Mouse (Mus musculus) thymus, postnatal 14 days (tissue): ENCODE data around the gene Phf3.
"Not testable (repeated sequence)": the region's sequence is repeated elsewhere in the genome, so short reads cannot be mapped to it uniquely, and the experiment has no call there.

ENCODE experiments used
- DNase-seq: peaks from one replicate; pipeline ENCODE4 v3.0.0; 2021

Gene Phf3

DNA sequence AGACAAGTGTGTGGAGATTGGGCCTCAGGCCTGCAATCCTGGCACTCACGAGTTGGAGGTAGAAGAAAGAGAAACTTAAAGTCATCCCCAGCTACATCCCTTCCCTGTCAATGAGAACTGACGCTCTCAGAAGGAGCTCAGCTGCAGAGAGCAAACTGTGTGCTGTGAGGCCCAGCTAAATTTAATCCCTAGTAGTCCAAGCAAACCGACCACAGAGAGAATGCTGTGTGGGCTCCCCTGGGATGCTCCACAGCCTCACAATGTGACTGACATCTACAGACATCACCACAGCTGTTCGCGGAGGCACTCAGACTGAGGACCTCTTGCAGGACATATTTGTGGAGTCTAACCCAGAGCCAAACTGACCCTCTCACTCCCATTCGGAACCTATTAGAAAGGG, 54.3 kb downstream of the Phf3 start:
- DNase-seq = no peak

DNA sequence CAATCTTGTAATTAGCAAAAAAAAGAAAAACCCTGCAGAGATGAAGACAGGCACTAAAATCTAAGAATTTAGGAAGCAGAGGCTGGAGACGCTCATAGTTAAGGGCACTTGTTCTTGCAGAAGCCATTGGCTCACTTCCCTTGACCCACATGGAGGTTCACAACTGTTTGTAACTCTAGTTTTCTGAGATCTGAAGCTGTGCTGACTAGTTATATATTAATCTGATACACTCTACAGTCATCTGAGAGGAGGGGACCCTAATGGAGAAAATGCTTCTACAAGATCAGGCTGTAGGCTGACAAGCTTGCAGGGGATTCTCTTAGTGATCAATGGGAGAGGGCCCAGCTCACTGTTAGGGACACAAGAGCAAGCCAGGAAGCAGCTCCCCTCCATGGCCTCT, 58.1 kb downstream of the Phf3 start:
- DNase-seq = no peak

DNA sequence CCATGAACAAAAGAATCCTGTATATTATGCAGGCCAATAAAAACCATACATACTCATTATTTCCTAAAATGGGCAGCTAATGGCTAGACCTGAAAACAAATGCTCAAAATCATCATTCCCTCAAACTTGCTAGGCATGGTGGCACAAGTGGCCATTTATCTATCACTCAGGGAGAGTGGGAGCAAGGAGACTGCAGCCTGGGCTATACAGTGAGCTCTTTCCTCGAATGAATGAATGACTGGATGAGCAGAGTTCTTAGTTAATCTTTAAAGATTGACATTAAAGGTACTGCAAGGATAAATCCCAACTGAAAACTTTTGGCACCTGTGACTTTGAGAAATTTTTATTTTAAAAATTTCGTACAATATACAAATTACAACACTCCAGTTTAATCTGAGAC, 58.7 kb downstream of the Phf3 start:
- no peak for DNase-seq

DNA sequence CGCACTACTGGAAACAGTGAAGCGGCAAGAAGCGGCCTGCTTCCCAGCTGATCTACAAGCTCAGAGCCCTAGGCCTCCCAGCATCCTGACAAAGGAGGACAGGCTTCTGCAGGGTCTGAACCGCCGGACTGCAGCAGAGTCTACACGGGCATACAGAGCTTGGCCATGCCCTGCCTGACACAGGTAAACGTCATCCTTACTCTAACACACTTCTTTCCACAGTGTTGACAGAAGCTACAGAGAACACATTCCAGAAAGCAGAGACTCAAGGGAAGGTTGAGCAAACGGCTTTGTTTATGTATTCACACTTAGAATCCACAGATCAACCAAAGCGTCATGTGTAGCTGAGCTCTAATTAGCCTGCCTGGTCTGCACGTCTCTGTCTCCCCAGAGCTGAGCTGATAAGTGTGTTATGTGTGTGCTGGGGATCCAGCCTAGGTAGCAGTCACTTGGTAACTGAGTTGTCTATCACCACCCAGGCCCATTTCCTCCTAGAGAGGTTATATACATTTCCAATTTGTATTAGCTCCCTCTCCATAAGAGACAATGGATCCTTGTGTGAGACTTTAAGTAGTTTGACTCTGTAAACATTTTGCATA, 65.5 kb downstream of the Phf3 start:
- no peak for DNase-seq

DNA sequence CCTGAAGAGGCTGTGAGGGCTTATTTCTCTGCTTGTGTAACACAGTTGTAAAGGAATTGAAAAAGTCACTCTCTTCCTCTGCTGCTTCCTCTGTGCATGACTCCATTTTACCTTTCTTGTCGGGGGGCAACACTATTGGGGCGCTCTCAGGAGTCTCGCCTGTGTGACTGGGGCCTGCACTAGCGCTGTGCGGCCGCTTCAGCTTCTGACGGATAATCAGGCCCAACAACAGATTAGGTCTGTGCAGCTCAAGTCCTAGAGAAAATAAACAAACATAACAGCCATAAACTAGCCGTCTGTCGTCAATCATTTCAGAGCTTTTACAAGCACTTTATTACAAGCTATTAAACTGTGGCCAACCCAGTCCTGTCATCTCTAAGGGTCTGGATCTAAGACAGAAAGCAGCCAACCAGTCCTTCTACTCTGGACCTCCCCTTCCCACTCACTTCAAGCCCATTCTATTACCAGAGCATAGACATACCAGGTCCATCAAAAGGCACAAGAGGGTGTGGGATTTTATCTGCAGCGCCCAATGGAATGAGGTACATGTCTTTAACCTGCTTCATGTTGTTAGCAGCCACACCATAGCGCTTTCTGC, 67.9 kb downstream of the Phf3 start:
- DNase-seq = no peak

DNA sequence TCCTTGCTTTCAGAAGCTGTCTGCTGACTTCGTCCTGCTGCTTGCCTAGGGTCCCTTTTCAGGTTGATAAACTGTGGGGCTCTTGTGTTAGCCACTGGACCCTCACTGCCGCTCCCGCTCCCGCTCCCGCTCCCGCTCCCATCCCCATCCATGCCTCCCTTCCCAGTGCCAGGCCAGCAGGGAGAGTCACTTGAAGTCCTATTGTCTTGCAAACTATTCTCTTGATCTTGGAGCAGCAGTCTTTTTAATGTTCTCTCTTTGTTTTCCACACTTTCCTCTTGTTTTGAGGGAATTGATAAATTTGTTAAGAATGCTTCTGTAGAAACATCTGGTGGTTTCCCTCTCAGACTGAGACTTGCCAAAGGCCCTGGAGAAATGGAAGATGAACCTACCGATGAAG, 68.8 kb downstream of the Phf3 start:
- no peak for DNase-seq

DNA sequence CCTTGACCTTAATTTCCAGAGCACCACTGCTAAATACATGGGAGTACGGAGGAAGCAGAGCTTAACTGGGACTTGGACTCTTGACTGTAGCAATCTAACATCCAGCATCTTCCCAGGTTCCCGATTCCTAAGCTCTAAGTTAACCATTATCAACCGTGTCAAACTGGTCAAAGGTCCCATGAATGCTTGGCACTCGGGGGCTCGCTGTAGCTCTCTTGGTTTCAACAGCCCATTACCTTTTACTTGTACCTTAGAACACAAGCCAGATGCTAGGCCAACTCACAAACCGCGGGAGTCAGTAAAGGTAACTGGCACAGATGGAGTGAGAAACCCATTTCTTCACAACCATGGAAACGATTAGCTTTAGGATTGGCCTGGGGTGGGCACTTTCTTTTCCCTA, 71.8 kb downstream of the Phf3 start:
- DNase-seq = no peak

DNA sequence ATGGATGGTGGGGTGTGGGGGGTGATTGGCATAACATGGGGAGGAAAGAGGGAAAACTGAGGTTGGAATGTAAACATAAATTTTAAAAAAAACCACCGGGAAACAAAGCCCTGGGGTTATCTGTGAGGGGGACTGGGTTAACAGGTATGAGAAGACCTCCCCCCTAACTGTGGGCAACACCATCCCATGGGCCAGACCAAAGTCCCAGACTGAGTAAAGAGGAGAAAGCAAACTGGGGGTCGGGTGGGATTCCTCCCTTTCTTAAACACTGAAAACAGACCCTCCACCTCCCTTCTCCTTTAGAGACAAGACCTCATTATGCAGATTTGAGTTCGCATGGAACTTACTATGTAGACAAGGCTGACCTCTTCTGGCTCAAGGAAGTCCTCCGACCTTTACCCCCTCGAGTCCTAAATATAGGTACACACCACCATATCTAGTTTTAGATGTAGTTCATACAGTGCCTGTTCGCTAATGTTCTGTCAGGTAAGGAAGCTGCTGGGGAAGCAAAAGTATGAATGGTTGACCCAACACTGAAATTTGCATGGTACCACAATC, 74.4 kb downstream of the Phf3 start:
- no peak for DNase-seq

DNA sequence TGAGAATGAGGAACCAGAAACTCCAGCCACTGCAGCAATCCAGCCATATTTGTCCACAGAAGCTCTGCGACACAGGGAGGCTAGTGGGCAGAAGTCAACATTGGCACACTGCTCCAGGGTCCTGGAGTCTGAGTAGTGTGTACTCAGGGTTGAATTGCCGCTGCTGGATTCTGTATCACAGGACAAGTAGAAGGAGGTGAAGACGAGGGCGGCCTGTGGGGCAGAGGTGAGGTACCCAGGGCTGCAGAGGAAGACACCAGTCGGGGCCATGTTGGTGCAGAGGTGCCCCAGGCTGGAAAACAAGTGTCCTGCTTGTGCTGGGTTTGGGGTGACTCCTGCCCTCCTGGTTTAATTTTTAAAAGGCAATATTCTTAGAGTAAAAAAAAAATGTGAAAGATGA, 79.1 kb downstream of the Phf3 start:
- DNase-seq = no peak

DNA sequence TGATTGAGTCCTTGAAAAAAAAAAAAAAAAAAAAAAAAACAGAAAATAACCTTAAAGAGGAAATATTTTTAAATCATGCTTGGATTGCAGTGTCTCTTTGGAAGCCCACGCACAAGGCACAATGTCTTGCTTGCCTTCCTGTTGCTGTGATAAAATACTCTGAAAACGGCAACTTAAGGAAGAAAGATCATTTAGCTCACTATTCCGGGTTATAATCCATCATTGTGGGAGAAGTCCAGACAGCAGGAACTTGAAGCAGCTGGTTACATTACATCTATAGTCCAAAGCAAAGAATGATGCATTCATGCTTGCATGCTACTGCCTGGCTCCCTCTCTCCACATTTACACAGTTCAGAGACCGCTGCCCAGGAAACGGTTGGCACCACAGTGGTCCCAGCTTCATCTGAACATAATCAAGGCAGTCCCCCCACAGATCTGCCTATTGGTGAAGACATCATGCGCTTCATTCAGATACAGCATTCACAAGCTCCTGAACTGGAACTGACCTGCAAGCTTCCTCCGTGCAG, 80.3 kb downstream of the Phf3 start:
- no peak for DNase-seq

DNA sequence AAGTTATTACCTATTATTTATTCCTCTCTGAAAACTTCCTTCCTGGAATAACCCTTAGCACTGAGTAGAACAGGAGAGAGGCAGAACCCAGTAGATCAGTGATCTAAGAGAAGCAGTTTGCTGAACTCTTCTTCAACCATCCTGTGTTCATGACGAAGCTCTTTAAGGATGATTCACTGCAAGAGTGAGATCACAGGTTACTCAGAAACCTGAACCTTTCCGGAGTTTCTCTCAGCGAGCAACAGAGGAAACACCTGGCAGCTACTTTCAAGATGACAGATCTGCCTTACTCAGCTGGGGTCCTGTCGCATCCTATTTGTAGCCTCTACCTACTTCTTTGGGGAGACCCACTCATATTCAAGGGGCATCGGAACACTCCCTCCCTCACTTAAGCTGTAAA, 80.8 kb downstream of the Phf3 start:
- peak; percentile 58 for DNase-seq

DNA sequence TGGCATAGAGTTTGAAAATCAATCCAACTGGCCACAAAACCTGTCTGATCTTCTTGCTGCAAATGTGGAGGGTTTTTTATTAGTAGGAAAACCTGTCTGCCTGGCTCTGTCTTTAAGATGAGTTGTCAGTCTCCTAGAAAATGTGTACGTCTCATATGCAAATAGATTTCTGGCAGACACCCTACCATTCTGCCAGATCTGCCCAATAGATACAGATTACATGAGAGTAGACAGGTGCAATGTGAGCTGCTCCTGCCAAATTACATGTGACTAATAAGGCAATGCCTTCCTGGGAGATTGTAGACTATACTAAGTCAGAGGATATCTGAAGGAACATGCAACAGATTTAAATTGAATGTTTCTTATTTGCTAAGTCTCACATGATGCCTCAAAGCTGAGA, 83.5 kb downstream of the Phf3 start:
- no peak for DNase-seq

DNA sequence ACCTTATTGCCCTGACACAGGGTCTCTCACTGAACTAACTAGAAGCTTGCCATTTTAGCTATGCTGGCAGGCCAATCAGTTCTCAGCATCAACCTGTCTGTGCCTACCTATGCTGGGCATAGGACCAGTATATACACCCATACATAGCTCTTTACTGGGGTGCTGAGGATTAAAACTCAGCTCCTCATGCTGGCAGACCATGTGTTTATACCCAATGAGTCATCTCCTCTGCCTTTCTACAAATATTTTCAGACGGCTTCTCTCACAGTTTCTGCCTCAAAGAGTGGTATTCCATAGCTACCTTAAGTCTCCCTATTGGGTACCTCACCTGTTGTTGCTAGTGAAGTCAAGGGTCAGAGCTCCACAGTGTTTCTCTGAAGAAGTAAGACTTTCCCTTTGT, 84.0 kb downstream of the Phf3 start:
- DNase-seq = no peak

DNA sequence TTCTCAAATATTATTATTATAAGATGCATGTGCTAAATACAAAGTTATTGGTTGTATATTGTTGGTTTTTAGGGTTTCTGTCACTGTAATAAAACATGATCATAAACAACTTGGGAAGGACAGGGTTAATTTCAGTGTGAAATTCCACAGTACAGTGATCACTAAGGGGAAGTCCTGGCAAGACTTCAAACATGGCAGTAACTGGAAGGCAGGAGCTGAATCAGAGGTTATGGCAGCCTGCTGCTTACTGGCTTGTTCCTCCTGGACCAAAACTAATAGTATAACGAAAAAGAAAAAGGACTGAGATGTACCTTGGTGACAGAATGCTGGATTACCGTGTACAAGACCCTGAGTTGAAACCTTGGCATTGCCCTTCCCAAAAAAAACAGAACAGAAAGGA, 84.7 kb downstream of the Phf3 start:
- DNase-seq = no peak

DNA sequence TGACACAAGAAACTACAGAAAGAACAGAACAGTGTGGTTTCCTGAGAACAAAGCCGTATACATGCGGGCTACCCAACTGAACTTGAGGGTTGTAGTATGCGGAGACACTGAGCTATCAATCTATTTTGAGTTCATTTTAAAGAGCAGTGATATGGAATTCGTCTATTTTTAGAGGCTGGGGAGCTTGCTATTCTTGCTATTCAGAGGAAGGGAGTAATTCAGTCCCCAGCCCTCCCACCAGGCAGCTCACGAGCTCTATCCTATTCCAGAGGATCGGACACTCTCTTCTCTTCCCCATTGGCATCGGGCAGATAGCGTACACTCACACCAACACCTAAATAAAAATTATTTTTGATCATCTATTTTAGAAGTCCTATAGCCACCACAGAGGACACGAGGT, 87.1 kb downstream of the Phf3 start:
- no peak for DNase-seq

DNA sequence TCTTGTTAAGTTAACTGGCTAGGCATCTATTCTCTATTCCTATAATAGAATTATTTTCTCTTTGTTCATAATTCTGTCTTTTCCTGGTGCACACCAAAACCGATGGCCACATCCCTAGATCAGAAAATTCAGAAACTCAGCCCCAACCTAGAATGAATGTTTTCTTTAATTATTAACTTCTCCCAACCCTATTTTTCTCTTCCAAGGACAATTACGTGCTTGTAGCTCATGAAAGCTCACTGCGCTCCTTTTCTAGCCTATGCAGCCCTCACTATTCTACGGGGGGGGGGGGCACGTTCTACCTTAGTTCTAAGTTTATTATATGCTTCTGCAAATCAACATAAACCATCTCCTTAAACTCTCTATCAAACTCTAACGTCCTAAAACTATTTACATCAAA, 90.0 kb downstream of the Phf3 start:
- DNase-seq = no peak

DNA sequence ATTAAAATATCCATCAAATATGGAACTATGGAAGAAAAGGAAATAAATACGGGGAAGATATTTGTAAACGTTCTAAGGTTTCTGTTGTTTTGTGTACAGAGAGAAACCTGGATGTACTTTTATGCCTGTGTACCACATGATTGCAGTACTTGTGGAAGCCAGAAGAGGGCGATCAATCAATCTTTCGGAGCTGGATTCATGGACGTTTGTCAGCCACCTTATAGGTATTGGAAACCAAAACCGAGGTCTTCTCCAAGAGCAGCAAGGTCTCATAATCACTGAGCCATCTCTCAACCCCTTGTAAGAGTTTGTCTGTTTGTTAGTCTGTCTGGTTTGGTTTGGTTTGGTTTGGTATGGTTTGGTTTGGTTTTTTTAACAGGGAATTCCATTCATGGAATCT, 93.4 kb downstream of the Phf3 start:
- DNase-seq = peak; percentile 47

DNA sequence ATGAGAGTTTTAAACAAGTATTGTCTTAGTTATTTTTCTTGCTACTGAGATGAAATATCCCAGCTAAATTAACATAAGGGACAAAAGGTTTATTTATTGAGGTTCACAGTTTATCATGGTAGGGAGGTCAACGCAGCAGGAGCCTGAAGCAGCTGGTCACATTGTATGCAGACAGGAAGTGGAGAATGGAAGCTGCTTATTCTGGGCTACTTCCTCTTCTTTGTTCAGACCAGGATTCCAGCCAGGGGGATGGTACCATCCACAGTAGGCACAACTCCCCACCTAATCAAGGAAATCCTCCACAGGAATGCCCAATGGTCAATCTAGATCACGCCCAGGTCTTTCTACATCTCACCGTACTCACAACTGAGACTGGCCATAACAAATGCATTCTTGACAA, 94.2 kb downstream of the Phf3 start:
- DNase-seq = no peak

DNA sequence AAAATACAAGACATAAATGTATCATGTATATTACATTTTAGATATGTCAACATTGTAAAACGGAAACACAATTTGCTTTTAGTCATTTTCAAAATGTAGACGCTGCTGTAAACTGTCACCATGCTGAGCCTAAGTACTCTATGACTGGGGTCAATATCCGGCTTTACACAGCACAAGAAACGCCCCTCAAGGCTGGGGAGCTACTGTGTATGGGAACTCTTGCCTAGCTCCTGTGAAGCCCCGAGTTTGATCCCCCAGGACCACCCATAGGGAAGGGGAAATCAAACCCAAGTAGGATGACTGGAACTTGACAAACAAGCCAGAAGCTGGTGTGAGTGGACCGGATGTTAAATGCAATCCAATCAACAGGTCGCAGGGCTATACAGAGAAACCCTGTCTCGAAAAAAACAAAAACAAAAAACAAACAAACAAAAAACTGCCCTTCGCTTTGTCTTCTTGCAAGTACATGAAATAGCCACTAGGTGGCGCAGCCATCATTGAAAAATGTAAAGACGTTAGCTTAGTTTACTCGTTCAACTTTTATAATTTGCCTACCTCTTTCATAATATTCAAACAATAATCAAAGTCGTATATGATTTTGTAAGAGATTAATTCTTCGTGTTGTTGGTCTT, 95.2 kb downstream of the Phf3 start:
- DNase-seq = peak; percentile 33

DNA sequence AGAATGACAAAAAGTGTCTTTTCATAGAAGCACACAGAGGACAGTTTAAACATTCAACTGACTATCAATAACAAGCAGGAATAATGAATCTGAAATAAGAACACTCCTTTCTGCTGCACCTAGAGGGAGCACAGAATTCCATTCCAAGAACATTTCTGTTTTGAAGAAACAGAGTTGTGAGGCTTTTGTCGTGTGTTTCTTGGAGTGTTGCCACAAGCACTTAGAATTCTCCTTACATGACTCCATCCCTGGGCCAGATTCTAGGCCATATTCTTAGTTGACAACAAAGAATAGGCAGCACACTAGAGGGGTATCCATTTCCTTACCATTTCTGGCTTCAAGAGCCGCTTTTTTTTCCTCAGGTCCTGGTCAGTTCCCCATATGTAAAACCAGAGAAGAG, 97.5 kb downstream of the Phf3 start:
- no peak for DNase-seq

DNA sequence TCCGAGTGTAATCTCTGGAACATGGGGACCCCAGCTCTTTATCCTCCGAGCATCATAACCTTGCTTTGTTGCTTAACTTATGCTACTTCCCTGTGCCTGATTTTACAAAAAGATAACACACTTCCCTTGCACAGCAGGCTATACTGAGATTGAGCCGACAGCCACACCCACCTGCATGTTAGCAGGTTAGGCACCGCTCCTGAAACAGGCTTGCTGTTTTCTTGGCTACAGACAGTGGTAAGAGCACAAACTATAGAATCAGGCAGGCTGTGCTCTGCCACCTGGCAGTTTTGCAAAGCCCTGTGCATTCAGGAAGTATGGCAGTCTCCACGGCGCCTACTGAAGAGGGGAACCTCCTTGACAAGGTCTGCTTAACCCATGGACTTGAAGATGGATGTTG, 100.1 kb downstream of the Phf3 start:
- DNase-seq = no peak

DNA sequence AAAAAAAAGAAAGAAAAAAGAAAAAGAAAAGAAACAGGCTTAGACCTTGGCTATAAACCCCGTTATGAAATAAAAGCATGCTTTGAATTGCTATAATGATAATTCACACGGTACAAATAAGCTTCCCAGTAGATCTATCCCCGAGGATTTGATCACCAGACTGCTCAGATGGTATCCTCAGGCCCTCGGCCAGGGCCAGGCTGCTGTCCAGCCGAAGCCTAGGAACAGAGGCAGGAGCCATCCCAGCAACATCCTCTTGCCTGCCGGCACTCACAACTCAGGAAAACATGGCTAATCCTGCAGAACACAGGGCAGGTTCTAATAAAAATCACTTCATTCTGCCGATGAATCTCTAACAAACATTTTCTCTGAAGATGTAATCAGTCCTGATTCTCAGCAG, 100.9 kb downstream of the Phf3 start:
- DNase-seq = no peak

DNA sequence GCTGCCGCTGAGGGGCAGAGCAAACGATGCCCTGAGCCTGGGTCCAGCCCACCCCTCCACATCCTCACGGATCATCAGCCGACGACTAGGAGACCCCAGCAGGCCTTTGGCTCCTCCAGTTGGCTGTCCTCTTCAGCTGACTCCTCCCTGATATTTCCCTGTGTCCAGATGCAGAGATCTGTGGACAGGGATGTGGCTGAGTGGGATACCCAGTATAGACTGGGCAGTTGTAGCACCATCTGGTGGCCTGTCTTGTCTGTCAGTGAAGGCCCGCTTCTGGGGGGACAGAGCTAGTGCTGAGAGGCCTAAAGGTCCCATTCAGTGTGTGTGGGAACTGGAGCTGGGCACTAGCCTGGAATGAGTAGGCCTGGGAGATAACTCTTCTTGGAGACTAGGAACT, 101.9 kb downstream of the Phf3 start:
- no peak for DNase-seq

DNA sequence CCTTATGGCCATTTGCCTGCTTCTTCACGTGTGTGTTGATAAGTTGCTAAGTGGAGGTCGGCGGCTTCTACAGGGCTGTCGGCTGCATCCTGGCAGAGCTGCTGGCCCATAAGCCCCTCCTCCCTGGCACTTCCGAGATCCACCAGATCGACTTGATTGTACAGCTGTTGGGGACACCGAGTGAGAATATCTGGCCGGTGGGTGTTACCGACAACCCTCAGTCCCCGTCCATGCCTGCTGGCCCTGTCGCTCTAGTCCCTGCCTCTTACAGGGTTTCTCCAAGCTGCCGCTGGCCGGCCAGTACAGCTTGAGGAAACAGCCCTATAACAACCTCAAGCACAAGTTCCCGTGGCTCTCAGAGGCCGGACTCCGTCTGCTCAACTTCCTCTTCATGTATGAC, 103.1 kb downstream of the Phf3 start:
- DNase-seq = not testable (repeated sequence)
